Mouse (Mus musculus): ENCODE measurements around the gene Rai1.
A peak's percentile ranks its signal among the peaks of the same experiment; 100 is the strongest.

Rai1 gene

GRCm38 (mm10) chr11:60222469-60223236, 117.8 kb downstream of the Rai1 start, which contains the start of gene Srebf1:
Gene Srebf1 (minus strand): TSS chr11:60222581.
- peak; percentile 84 to 88 for DNase-seq

DNA sequence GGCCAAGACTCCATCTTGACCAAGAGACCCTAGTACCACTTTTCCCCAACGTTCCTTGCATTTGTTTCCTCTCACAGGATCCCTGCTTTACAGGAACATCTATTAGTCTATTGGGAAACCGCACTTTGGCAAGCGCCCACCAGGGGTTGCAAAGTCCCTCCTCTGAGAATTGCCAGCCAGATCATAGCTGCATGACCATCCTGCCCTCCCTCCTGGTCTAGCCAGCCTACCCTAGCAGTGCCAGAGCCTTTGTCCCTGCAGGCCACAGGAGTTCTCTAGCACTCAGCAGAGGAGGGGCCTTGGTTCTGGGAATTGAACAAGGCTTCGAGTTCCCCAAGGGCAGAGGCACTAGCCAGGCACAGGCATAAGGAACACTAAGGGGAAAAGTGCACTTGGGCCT, 119.9 kb downstream of the Rai1 start:
- no peak for DNase-seq

GRCm38 (mm10) chr11:60225874-60226273, 121.1 kb downstream of the Rai1 start:
- DNase-seq, result no peak

- DNase-seq, result peak; percentile 47 to 73
Measured at GRCm38 (mm10) chr11:60228525-60228924, 123.7 kb downstream of the Rai1 start.

DNA sequence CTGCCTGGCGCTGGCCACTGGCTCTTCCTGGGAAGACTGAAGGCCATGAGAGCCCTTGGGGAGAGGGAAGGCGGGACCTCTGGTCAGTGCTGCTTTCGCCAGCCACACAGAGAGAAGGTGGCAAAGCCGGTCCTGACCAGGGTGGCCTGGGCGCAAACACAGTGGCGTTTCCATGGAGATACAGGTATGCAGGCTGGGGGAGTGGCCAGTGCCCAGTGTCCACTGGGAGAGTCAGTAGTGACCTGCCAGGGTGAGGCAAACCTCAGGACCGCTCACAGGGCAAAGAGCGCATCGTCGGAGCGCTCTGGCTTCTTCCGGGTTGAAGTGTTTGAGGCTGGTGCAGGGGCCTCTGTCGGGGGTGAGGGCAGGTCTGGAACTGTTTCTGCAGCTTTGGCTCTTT, 125.0 kb downstream of the Rai1 start:
- DNase-seq, result peak; percentile 85 to 90

DNA sequence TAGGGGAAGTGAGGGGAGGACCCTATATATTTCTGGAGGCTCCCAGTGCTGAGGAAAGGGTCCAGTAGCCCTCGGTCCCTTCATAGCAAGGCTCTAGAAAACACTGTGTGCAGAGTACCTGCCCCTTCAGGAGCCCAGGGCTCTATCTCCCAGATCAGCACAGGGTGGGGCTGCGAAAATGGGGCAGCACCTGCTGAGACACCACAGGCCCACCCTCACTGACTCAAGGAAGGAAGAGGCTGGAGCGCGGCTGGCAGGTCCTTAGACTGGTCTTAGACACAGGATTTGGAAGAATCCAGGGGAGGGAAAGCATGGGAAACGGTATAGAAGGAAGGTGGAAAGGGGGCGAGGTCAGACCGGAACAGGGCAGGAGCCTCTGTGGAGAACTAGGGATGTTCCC, 125.7 kb downstream of the Rai1 start:
- no peak for DNase-seq

DNA sequence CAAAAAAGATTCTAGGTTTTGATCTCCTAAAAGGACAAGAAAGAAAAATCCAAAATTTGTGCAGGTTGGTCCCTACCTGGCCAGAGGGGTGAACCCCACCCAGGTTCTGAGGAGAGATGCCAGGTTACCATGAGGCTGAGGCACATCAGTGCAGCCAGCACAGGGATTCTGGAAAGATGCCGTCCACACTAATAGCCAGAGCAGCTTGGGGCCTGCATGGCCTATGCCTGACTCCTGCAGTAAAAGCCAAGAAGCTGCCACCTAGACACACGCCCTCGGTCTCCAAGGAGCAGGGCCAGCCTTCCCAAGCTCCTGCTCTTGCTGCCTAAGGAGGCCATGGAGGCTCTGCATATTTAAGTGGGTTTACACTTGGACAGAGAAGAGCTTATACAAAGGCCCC, 126.5 kb downstream of the Rai1 start:
- no peak for DNase-seq

GRCm38 (mm10) chr11:60231951-60232350, 127.1 kb downstream of the Rai1 start:
- DNase-seq, result no peak

DNA sequence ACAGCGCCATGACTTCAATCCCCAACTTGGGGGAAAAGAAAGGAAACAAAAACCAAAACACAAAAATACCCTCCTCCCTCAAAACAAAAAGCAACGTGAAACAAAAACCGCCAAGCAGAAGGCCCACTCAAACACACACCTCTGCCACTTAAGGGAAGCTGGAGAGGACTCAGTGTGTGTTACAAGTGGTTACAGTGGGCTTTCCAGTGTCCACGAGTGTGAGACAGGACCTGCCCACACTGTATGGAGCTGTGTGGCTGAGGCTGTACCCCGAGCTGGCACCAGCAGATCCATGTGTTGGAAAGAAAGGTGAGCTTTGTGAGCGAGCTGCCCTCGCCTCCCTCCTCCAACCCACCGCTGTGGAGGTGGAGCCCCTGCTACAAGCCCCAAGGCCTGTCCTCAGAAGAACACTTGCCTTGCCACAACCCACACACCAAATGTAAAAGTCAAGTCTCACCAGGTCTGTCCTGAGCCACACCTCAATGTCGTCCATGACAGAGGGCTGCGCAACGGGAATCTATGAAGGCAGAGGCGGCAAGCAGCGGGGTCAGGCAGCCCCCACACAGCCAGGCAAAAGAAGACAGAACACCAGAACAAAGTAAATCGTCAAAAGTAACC, 127.7 kb downstream of the Rai1 start:
- peak; percentile 33 to 49 for DNase-seq

DNA sequence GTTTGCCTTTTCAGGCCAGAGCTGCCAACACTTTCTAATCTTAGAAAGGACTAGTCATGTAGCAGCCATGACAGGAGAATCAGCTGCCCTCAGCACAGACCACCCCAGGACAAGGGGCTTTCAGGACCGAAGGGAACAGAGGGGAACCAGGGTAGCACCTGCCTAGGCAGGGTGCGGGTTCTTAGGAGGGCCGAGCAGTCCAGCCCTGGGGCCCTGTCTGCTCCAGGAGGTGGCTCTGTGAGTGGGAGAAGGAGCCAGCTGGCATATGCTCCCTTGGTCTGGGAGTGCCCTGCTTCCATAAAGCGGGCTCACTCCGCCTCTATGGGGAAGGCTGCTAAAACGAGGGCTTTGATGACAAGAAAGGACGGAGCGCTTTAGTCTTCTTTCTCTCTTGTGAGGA, 128.4 kb downstream of the Rai1 start:
- DNase-seq, result no peak

GRCm38 (mm10) chr11:60235351-60235750, 130.5 kb downstream of the Rai1 start:
- DNase-seq, result no peak

- no peak for DNase-seq
Measured at GRCm38 (mm10) chr11:60240509-60240908, 135.7 kb downstream of the Rai1 start.

- DNase-seq, result no peak
Measured at GRCm38 (mm10) chr11:60244503-60245143, 139.8 kb downstream of the Rai1 start.

GRCm38 (mm10) chr11:60246077-60246476, 141.3 kb downstream of the Rai1 start:
- DNase-seq, result no peak

- DNase-seq, result no peak
Measured at GRCm38 (mm10) chr11:60247753-60248550, 143.1 kb downstream of the Rai1 start.

All from lung, adult 18-20 months (tissue).